Mouse (Mus musculus): Measurements from ENCODE around the gene Slc25a47. TPM values are rescaled to one million over a fixed set of nuclear protein-coding genes. Genes with fewer than 3 reads are reported as not detected.

Slc25a47 gene
- polyA plus RNA-seq (2014; fragmentation: Illumina TruSeq; extraction: RNeasy Lipid Tissue Mini Kit (QIAGEN cat#74804); ENCODE audit: low read depth, low replicate concordance), result 0.22 TPM

DNA sequence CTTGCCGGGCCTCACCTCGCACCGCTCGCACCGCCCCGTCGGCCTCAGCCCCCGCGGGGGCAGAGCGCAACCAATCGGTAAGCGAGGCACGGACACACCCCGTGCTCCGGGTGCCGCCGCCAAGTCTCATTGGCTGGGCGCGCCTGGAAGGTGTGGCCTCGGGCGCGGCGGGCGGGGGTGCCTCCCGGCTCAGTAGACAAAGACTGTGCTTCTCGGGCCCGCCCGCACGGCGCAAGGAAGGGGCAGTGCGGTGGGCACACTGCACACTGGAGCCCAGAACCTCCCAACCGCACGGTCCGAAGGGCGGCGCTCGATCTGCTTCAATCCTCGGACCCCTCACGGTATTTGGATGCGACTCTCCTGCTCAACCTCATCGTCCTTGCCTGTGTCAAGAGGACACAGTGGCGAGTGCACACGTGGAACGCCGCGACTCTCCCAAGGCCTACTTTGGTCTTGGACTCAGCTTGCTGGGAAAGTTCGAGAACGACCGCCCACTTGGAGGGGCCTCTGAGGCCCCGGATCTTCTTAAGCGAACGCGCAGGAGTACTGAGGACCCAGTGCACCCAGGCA is at the start of gene Slc25a47, which contains the start of gene Slc25a29:
Gene Slc25a47, plus strand, starts transcription at position 207 of the 570 bp plus-strand sequence.
Gene Slc25a29, minus strand, starts transcription at position 44 of the 570 bp plus-strand sequence.

DNA sequence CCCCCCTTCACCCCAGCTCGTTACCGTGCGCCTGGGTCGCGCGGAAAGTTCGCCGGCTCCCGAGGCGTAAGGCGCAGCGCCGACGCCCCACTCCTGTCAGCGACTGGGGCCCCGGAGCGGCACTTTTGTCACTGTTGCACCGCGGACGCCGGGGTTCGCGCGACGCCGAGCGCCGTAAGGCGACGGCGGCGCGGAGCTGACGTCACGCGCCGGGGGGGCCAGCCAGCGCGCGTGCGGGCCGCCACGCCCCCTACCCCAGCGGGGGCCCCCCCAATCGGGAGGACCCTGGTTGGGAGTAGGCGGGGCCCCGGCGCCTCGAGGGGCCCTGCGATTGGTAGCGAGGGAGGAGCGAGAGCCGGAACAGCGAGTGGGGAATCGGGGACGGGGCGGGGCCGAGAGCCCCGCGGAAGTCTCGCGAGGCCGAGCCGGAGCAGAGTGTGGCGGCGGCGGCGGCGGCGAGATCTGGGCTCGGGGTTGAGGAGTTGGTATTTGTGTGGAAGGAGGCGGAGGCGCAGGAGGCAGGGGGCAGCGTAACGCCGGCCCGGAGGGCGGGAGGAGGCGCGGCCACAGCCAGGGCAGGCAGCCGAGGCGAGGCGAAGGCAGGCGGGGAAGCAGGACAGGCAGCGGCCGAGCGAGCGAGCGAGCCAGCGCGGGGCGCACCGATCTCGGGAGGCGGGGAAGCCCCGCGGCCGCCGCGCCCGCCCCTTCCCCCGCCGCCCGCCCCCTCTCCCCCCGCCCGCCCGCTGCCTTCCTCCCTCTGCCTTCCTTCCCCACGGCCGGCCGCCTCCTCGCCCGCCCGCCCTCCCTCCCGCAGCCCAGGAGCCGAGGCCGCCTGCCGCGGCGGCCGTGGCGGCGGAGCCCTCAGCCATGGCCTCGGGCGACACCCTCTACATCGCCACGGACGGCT is 43.0 kb upstream of the Slc25a47 start, which contains the start of gene Yy1:
Gene Yy1, plus strand, starts transcription at position 428 of the 907 bp plus-strand sequence.

DNA sequence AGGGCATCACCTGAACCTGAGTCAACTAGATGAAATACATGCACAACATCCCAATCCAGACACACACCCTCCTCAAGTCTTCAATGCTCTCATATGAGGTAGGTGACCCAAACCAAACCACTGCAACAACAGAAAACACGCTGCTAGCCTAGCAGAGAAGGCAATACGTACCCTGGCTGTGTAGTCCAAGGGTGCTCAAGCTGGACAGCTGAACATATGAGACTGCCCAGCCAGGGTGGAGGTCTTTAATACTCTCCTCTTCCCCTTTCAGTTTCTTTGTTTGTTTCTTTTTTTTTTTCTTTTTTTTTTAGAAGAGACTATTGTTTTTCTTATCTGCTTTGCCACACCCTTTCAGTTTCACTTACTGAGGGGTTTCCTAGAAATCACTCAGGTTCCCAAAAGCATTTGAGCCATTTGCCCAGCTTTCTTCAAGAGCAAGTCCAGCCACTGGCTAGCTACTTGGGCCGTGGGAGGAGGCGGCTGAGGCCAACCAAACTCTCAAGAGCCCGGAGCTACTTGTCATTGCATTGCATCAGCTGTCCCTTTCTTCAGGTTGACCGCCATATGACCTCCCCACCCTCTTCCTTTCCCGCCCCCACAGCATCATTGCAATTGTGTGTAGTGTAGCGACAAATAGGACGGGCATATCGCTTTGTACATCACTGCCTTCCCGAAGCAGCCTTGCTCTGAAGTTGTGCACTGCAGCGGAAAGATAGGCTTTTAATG is 57.3 kb downstream of the Slc25a47 start, which contains the start of gene Wdr25:
Gene Wdr25, plus strand, starts transcription at position 643 of the 726 bp plus-strand sequence.

DNA sequence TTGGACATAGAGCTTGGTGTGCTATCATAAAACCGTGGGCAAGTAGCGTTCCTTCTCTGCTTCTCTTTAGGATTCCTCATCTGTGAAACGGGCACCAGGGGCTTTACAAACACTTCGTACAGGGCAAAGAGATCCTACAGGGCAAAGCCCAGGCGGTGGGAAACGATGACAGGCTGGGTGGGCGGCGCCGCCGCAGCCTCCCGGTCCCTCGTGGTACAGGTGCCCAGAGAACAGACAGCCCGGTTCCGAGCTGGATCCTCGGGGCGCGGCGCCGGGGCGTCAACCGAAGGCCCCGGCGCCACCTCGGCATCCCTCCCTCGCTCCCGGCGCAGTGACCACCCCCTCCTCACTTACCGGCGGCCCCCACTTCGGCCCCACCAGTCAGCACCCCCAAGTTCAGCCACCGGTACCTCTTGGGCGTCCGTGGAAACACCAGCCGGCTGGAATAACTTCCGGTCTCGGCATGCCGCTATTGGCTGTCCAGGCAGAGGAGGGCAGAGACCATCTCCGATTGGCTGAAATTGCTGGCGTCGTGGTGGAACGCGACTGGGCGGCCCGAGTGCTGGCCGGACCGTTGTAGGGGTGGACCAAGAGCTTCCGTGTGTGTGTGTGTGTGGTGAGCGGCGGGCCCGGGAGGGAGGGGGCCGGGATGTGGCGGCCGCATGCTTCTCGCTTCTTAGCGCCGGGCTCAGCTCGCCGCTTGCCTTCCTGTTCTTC is 58.0 kb downstream of the Slc25a47 start, which contains the start of gene Wars:
Gene Wars, minus strand, starts transcription at position 460 of the 717 bp plus-strand sequence.

Other genes starting within 250 kb of the Slc25a47 start
- not detected for gene Degs2, start 133.7 kb upstream of the Slc25a47 start, polyA plus RNA-seq (2014; fragmentation: Illumina TruSeq; extraction: RNeasy Lipid Tissue Mini Kit (QIAGEN cat#74804); ENCODE audit: low read depth, low replicate concordance)
- gene Yy1, start 43.1 kb upstream of the Slc25a47 start, polyA plus RNA-seq (2014; fragmentation: Illumina TruSeq; extraction: RNeasy Lipid Tissue Mini Kit (QIAGEN cat#74804); ENCODE audit: low read depth, low replicate concordance), result 47.5 TPM
- gene Slc25a29, start 163 bp upstream of the Slc25a47 start, polyA plus RNA-seq (2014; fragmentation: Illumina TruSeq; extraction: RNeasy Lipid Tissue Mini Kit (QIAGEN cat#74804); ENCODE audit: low read depth, low replicate concordance), result not detected
- 0.90 TPM for gene Wdr25, start 57.6 kb downstream of the Slc25a47 start, polyA plus RNA-seq (2014; fragmentation: Illumina TruSeq; extraction: RNeasy Lipid Tissue Mini Kit (QIAGEN cat#74804); ENCODE audit: low read depth, low replicate concordance)
- 5.2 TPM for gene Wars, start 58.1 kb downstream of the Slc25a47 start, polyA plus RNA-seq (2014; fragmentation: Illumina TruSeq; extraction: RNeasy Lipid Tissue Mini Kit (QIAGEN cat#74804); ENCODE audit: low read depth, low replicate concordance)
- 0.11 TPM for gene Begain, start 232.2 kb downstream of the Slc25a47 start, polyA plus RNA-seq (2014; fragmentation: Illumina TruSeq; extraction: RNeasy Lipid Tissue Mini Kit (QIAGEN cat#74804); ENCODE audit: low read depth, low replicate concordance)